Mouse (Mus musculus) colon, adult 2 months (tissue): ENCODE data around the gene Cts3. TPM values are rescaled to one million over a fixed set of nuclear protein-coding genes. Genes with fewer than 3 reads are reported as not detected.

Experiments used
- polyA plus RNA-seq: library from polyadenylated mRNA; depleted of rRNA; stranded (reverse); fragments of >200 nt; gene quantifications from 2 replicates; pipeline ENCODE4 v1.2.3, GENCODE M21; 2012; rRNA removed

The Cts3 gene
- not detected in 2 replicates for polyA plus RNA-seq

DNA sequence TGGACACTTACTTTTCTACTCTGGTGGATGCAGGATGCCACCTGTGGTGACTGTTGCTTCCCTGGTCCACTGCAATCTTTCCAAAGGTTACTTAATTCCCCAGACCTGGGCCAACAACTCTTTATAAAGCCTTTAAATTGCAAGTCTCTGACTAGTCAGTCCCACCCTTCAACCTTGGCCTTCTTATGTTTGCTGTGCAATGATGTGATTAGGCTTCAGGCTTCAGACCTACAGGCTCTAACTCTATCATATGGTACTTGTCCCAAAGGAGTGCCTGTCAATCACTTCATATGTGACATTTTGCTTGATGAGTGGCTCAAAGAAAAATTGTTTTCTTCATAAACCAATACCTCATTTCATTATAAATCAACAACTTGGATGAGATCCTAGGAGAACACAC is at the start of gene Cts3:
Cts3 (minus strand) TSS at position 101 of the 400 bp plus-strand sequence.

GRCm38 (mm10) chr13:61568074-61568473 is 1.9 kb downstream of the Cts3 start, which contains the start of gene Gm49352:
Gm49352 (minus strand) TSS chr13:61568174.

GRCm38 (mm10) chr13:61541631-61542030 is 28.3 kb downstream of the Cts3 start, which contains the start of gene Ctsm:
Ctsm (minus strand) TSS chr13:61541839.

Other genes with a start within 250 kb of the Cts3 start
- not detected in 2 replicates for gene Cts7, start 211.9 kb downstream of the Cts3 start, polyA plus RNA-seq
- gene Ctsm, start 28.3 kb downstream of the Cts3 start, polyA plus RNA-seq = not detected in 2 replicates
- not detected in 2 replicates for gene Gm49352, start 2.0 kb downstream of the Cts3 start, polyA plus RNA-seq